10 mouse cellular contexts compared by ENCODE assay signal in genomic region chr7:45702809-45703520, GRCm38 (mm10). TPM values are rescaled to one million over a fixed set of nuclear protein-coding genes. Genes with fewer than 3 reads are reported as not detected.
DNase-seq lines count a peak whose midpoint lies in the region; ATAC-seq and TF ChIP-seq lines count a peak whose summit lies in the region.
"Had no signal": no experiment of that assay in that cellular context is flagged by ENCODE, and none has a peak within 500 bp of the region (broad histone marks: within the 10 kb centered on the region; RNA-seq: fewer than 3 reads in every experiment).

No protein-coding gene starts in this region.

- no peak for TF ChIP-seq CTCF in layer of hippocampus, adult 2 months (conservative IDR thresholded peaks at IDR 0.05)

- peaks cover 63% of the 10 kb centered on the region for H3K4me1 ChIP-seq in forebrain, embryonic 16.5 days (replicated peaks; ENCODE audit: control insufficient read depth, insufficient read depth, low read length)
- peaks cover 58% of the 10 kb centered on the region for H3K4me1 ChIP-seq in midbrain, embryonic 14.5 days (ENCODE audit: control insufficient read depth, insufficient read depth, low read length)

- no peaks in the 10 kb centered on the region for H3K9me3 ChIP-seq in forebrain, embryonic 16.5 days (ENCODE audit: control insufficient read depth, low read length)
- no peaks in the 10 kb centered on the region for H3K9me3 ChIP-seq in midbrain, embryonic 14.5 days (ENCODE audit: control insufficient read depth, low read length)
- H3K9me3 ChIP-seq: liver, embryonic 13.5 days; stomach, embryonic 15.5 days had no signal

- no peak for ATAC-seq in forebrain, embryonic 16.5 days
- ATAC-seq in midbrain, embryonic 14.5 days (ENCODE audit: low FRiP score, low TSS enrichment): no peak

- peak overlapping the region; percentile 99 for H3K27ac ChIP-seq in layer of hippocampus, adult 2 months
- H3K27ac ChIP-seq in forebrain, embryonic 16.5 days (ENCODE audit: low read length): no peak overlapping the region
- H3K27ac ChIP-seq in midbrain, embryonic 14.5 days (replicated peaks; ENCODE audit: low read depth, low read length): peak overlapping the region; percentile 93; the same call in 1 of the 2 replicates

- H3K9ac ChIP-seq in forebrain, embryonic 16.5 days (replicated peaks; ENCODE audit: low read depth, low read length): no peak overlapping the region; the same call in 1 of the 2 replicates
- peak overlapping the region; percentile 56; the same call in 1 of the 2 replicates for H3K9ac ChIP-seq in midbrain, embryonic 14.5 days (replicated peaks; ENCODE audit: low read length)
- H3K9ac ChIP-seq: stomach, embryonic 15.5 days had no signal

- 89% methylated on average over 17 of the region's 17 CpGs for WGBS in forebrain, embryonic 16.5 days
- WGBS in midbrain, embryonic 14.5 days: 89% methylated on average over 17 of the region's 17 CpGs

- H3K4me2 ChIP-seq in forebrain, embryonic 16.5 days (ENCODE audit: low read length): peak overlapping the region; percentile 97
- peak overlapping the region; percentile 96 for H3K4me2 ChIP-seq in midbrain, embryonic 14.5 days (ENCODE audit: low read length)

- no peaks in the 10 kb centered on the region for H3K36me3 ChIP-seq in forebrain, embryonic 16.5 days (ENCODE audit: control insufficient read depth, insufficient read depth)
- no peaks in the 10 kb centered on the region for H3K36me3 ChIP-seq in midbrain, embryonic 14.5 days (ENCODE audit: control insufficient read depth, insufficient read depth, low read length)
- H3K36me3 ChIP-seq: liver, embryonic 13.5 days; stomach, embryonic 15.5 days had no signal

- DNase-seq in cerebellum, adult 11-12 months: peak; percentile 72
- DNase-seq in cerebellum, postnatal 36 days: no peak
- no peak for DNase-seq in layer of hippocampus, adult 2 months (ENCODE audit: low spot score in 2 of 2)
- no peak for DNase-seq in layer of hippocampus, adult 11-12 months (ENCODE audit: low spot score)
- no peak for DNase-seq in midbrain, embryonic 14.5 days
- no peak for DNase-seq in layer of hippocampus, postnatal 25 days (ENCODE audit: extremely low spot score in 1 of 2, low spot score in 1 of 2)
- DNase-seq in MN1 (ENCODE audit: low spot score): no peak
- DNase-seq: liver, embryonic 13.5 days had no signal

- H3K27me3 ChIP-seq in forebrain, embryonic 16.5 days (replicated peaks; ENCODE audit: control insufficient read depth, insufficient read depth, low read length): peaks cover 15% of the 10 kb centered on the region
- peaks cover 5% of the 10 kb centered on the region for H3K27me3 ChIP-seq in midbrain, embryonic 14.5 days (ENCODE audit: control insufficient read depth, insufficient read depth, low read length)

- H3K4me3 ChIP-seq in layer of hippocampus, adult 2 months: peak overlapping the region; percentile 72; the same call in 1 of the 2 replicates
- no peak overlapping the region for H3K4me3 ChIP-seq in forebrain, embryonic 16.5 days (replicated peaks; ENCODE audit: low read length)
- peak overlapping the region; percentile 51 for H3K4me3 ChIP-seq in midbrain, embryonic 14.5 days (replicated peaks; ENCODE audit: low read depth, low read length)

RNA-seq across cellular contexts. Expression of gene Dbp, which starts 1.9 kb away (rescaled TPM):
- total RNA-seq in layer of hippocampus, adult 2 months (2021): 10 to 100 TPM; 69.2 to 72.8 TPM
- polyA plus RNA-seq in forebrain, embryonic 16.5 days (2015; fragmentation: Nextera tagmentation; extraction: Ambion mirVana): 4.1 and 4.3 TPM in 2 replicates
- 1.9 and 4.3 TPM in 2 replicates for polyA plus RNA-seq in midbrain, embryonic 14.5 days (2014; fragmentation: Nextera tagmentation; extraction: Ambion mirVana)
- 10 to 100 TPM; 65.3 to 80.4 TPM for total RNA-seq in layer of hippocampus, postnatal 25 days (2021)

RNA-seq across cellular contexts. Expression of gene Car11, which starts 3.3 kb away (rescaled TPM):
- total RNA-seq in layer of hippocampus, adult 2 months (2021): 100 to 1,000 TPM; 184 to 211 TPM
- 40.1 and 64.4 TPM in 2 replicates for polyA plus RNA-seq in forebrain, embryonic 16.5 days (2015; fragmentation: Nextera tagmentation; extraction: Ambion mirVana)
- polyA plus RNA-seq in midbrain, embryonic 14.5 days (2014; fragmentation: Nextera tagmentation; extraction: Ambion mirVana): 28.1 and 49.1 TPM in 2 replicates
- 100 to 1,000 TPM; 164 to 190 TPM for total RNA-seq in layer of hippocampus, postnatal 25 days (2021)

RNA-seq across cellular contexts. Expression of gene Sec1, which starts 8.8 kb away (rescaled TPM):
- 1 to 10 TPM; 2.2 to 2.3 TPM for total RNA-seq in layer of hippocampus, adult 2 months (2021)
- polyA plus RNA-seq in forebrain, embryonic 16.5 days (2015; fragmentation: Nextera tagmentation; extraction: Ambion mirVana): 0.10 and 0.25 TPM in 2 replicates
- 0.21 TPM in 1 of 2 replicates, not detected in the other for polyA plus RNA-seq in midbrain, embryonic 14.5 days (2014; fragmentation: Nextera tagmentation; extraction: Ambion mirVana)
- total RNA-seq in layer of hippocampus, postnatal 25 days (2021): under 1 TPM; 0.80 to 0.86 TPM
- polyA plus RNA-seq: liver, embryonic 13.5 days had no signal

RNA-seq across cellular contexts. Expression of gene Rpl18, which starts 12.3 kb away (rescaled TPM):
- total RNA-seq in layer of hippocampus, adult 2 months (2021): 100 to 1,000 TPM; 342 to 353 TPM
- 567 and 579 TPM in 2 replicates for polyA plus RNA-seq in forebrain, embryonic 16.5 days (2015; fragmentation: Nextera tagmentation; extraction: Ambion mirVana)
- polyA plus RNA-seq in midbrain, embryonic 14.5 days (2014; fragmentation: Nextera tagmentation; extraction: Ambion mirVana): 631 and 710 TPM in 2 replicates
- 100 to 1,000 TPM; 342 to 393 TPM for total RNA-seq in layer of hippocampus, postnatal 25 days (2021)

RNA-seq across cellular contexts. Expression of gene Sphk2, which starts 14.8 kb away (rescaled TPM):
- total RNA-seq in layer of hippocampus, adult 2 months (2021): 10 to 100 TPM; 32.3 to 35.8 TPM
- polyA plus RNA-seq in forebrain, embryonic 16.5 days (2015; fragmentation: Nextera tagmentation; extraction: Ambion mirVana): 29.9 and 31.1 TPM in 2 replicates
- polyA plus RNA-seq in midbrain, embryonic 14.5 days (2014; fragmentation: Nextera tagmentation; extraction: Ambion mirVana): 17.2 and 19.2 TPM in 2 replicates
- 10 to 100 TPM; 33.7 to 34.7 TPM for total RNA-seq in layer of hippocampus, postnatal 25 days (2021)
